Mouse (Mus musculus) naive thymus-derived CD4-positive, alpha-beta T cell, adult 5 months (primary cell): ENCODE measurements around the gene Cyp2d11. TPM values are rescaled to one million over a fixed set of nuclear protein-coding genes. Genes with fewer than 3 reads are reported as not detected.

ENCODE experiments used
- polyA plus RNA-seq: library from polyadenylated mRNA; unstranded; fragments of 100-300 nt; shearing (Covaris generic); gene quantifications from one replicate; pipeline ENCODE4 v1.2.1, GENCODE M21; 2017

Cyp2d11 gene
- polyA plus RNA-seq, result not detected

DNA sequence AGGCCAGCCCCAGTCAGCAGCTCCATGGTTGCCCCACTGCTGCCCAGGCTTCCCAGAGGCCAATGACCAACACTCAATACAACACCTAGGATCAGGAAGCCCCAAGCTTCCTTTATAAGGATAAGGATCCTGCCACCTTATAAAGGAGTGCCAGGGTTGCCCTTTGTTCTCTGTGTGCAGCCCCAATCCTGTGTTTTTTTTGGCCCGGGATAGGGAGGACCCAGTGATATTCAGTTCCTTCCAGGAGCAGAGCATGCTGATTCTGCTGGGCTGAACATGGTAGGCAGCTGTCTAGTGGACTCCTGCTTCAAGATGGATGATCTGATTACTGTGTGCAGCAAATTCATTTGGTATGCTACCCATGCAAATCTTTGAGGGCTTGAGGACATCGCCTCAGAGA lies at the start of gene Cyp2d11:
TSS of gene Cyp2d11 (minus strand) at position 101 of the 400 bp plus-strand sequence.

DNA sequence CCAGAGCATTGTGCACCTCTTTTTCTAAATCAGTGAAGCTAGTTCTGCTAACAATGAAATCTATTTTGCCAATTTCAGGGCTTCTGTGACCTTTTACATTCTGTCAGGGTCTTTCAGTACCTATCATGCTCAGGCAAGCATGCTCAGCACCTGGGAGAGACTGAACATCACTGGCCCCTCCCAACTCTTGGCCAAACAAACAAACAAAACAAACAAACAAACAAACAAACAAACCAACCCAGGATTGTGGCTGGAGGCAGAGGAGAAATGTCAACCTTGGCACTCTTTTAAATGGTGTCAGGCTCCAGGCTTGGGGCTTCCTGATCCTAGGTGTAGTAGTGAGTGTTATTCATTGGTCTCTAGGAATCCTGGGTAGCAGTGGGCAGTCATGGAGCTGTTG lies 39.3 kb upstream of the Cyp2d11 start, which contains the start of gene Cyp2d9:
TSS of gene Cyp2d9 (plus strand) at position 301 of the 400 bp plus-strand sequence.

DNA sequence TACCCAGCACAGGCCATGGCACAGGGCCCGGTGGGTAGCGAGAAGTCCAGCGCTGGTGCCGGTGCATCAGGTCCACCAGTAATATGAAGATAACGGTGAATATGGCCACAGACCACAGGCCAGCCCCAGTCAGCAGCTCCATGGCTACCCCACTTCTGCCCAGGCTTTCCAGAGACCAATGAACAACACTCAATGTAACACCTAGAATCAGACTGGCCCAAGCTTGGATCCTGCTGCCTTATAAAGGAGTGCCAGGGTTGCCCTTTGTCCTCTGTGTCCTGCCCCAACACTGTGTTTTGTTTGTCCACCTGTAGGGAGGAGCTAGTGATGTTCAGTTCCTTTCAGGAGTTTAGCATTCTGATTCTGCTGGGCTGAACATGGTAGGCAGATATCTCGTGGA lies 13.2 kb upstream of the Cyp2d11 start, which contains the start of gene Cyp2d10:
TSS of gene Cyp2d10 (minus strand) at position 215 of the 400 bp plus-strand sequence.

DNA sequence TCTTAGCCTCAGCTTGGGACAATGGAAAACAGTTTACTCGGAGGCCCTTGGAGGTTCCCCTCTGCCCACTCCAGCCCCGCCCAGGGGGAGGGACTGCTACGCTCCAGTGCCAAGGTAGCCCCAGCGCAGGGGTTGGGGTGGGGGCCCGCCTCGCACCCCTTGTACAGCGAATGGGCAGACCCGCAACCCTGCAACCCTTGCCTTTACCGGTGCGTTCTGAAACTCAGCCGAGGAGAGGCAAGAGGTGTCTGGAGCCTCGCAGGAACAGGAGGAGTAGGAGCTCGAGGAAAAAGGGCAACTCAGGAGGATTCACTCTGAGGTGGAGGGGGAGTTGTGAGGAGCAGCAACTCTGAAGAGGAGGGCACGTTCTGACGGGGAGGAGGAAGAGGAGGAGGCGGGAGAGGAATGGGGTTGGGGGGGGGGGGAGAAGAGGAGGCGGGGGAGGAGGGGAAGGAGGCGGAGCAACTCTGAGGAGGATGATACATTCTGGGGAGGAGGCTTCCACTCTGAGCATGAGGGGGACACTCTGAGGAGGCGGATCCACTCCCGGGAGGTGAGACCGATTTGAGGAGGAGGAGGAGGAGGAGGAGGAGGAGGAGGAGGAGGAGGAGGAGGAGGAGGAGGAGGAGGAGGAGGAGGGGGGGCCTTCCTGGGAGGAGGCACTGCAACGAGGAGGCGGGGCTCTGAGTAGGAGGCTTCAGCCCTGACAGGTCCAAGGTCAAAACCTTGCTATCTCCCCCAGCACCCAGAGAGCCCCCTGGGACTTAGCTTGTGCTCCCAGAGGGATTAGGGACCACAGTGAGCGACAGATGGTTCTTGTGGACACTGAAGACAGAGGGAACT lies 13.7 kb downstream of the Cyp2d11 start, which contains the start of gene Cyp2d22:
TSS of gene Cyp2d22 (minus strand) at position 390 of the 843 bp plus-strand sequence.

DNA sequence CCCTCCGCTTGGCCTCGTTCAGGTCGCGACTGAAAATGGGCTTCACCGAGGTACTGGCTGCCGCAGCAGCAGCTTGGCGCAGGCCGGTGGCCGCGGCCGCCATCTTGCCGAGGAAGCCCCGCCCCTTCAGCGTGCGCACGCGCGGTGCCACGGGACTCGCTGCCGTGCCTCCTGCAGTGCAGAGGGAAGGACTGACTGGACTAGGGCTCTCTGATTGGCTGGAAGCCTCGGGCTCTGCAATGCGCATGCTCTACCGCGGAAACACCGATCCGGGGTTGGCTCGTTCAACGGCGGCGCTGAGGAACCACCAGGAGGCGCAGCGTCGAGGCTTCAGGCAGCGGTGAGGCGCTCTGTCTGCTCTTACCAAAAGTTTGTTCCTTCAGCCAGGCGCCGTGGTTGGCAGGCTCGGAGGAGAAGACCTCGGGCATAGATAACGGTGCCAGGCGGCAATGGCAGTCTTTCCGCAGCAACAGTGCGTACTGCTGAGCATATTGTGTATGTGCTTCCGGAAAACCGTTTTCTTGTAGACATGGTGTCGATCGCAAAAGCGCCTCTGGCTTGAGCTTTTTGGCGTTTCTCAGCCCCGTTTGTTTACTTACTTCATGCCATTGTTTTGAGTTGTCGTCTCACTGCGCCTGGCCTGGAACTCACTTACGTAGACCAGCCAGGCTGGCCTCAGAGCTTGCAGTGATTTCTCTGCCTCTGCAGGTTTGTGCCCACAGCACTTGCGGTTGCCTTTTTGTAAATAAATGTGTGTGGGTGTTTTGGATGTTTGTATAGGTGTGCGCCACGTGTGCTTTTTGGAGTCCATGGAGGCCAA lies 39.5 kb downstream of the Cyp2d11 start, which contains the start of gene Ndufa6:
TSS of gene Ndufa6 (minus strand) at position 197 of the 820 bp plus-strand sequence.

Other genes with a start within 250 kb of the Cyp2d11 start
- 196 TPM for gene Srebf2, start 246.8 kb downstream of the Cyp2d11 start, polyA plus RNA-seq
- gene Shisa8, start 181.2 kb downstream of the Cyp2d11 start, polyA plus RNA-seq, result 0.44 TPM
- 0.77 TPM for gene Tnfrsf13c, start 169.7 kb downstream of the Cyp2d11 start, polyA plus RNA-seq
- gene Cenpm, start 149.3 kb downstream of the Cyp2d11 start, polyA plus RNA-seq, result 3.2 TPM
- gene 1500009C09Rik, start 141.6 kb downstream of the Cyp2d11 start, polyA plus RNA-seq, result not detected
- not detected for gene Sept3, start 119.1 kb downstream of the Cyp2d11 start, polyA plus RNA-seq
- gene Wbp2nl, start 95.1 kb downstream of the Cyp2d11 start, polyA plus RNA-seq, result not detected
- gene Naga, start 55.1 kb downstream of the Cyp2d11 start, polyA plus RNA-seq, result 23.9 TPM
- gene Pheta2, start 55.1 kb downstream of the Cyp2d11 start, polyA plus RNA-seq, result 0.44 TPM
- 170 TPM for gene Smdt1, start 55.1 kb downstream of the Cyp2d11 start, polyA plus RNA-seq
- 347 TPM for gene Ndufa6, start 39.7 kb downstream of the Cyp2d11 start, polyA plus RNA-seq
- 38.3 TPM for gene Cyp2d22, start 13.8 kb downstream of the Cyp2d11 start, polyA plus RNA-seq
- not detected for gene Cyp2d10, start 13.2 kb upstream of the Cyp2d11 start, polyA plus RNA-seq
- gene Cyp2d9, start 39.4 kb upstream of the Cyp2d11 start, polyA plus RNA-seq, result not detected
- not detected for gene Cyp2d12, start 161.1 kb upstream of the Cyp2d11 start, polyA plus RNA-seq
- not detected for gene Cyp2d34, start 226.9 kb upstream of the Cyp2d11 start, polyA plus RNA-seq